Mouse (Mus musculus): ENCODE measurements around the gene 1700025C18Rik.

1700025C18Rik gene

DNA sequence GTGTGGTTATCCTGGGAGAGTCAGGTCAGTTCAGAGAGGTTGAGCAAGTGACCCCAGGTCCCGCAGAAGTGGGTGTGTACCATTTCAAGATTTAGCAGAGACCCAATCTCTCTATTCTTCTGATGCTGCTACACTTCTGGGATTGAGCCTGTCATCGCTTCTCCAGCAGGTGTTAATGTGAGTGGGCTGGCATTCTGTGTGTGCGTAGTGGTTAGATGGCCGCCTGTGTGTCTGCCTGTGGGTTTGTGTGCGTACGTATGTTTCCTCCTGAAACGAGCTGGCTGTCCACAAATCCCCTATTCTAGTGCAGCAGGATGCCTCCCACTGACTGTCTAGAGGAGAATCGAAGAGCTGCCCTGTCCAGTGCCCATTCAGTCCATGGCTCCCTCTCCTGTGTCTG is 12.5 kb downstream of the 1700025C18Rik start:
- no peak for DNase-seq (ENCODE audit: low spot score)

DNA sequence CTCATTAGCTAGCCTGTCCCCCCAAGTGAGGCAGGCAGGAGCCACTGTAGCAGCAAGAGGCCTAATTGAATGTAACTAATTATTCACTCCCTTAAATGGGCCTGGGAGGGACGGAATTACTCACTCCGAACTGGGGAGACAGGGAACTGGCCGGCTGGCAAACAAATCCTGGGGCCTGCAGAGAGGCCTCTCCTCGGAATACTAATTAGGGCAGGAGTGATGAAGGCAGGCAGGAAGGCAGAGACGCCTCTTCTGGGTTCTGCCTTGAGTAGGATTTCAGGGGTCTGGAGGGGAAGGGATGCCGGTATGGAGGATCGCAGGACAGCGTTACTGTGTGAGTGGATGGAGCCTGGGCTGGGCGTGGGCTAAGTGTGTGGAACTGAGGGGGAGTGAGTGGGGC is 13.5 kb downstream of the 1700025C18Rik start:
- no peak for DNase-seq (ENCODE audit: low spot score)

DNA sequence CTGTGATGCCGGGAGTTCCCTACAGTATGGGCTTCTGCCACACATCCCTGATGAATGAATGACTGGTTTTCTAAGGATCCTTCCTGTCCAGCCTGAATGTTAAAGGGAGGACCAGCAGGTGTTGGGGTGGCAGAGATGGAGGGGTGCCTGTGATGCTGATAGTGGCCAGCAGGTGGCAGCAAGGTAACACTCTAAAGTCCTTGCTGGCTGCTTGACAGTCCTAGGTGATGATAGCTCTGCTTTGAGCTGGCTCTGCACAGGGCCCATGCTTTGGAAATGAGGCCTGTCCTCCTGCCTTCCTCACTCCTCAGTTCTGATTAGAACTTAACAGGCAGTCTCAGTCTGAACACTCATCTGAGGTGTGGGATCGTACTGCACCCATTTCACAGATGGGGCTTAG is 15.6 kb downstream of the 1700025C18Rik start:
- DNase-seq (ENCODE audit: low spot score): peak; percentile 86

DNA sequence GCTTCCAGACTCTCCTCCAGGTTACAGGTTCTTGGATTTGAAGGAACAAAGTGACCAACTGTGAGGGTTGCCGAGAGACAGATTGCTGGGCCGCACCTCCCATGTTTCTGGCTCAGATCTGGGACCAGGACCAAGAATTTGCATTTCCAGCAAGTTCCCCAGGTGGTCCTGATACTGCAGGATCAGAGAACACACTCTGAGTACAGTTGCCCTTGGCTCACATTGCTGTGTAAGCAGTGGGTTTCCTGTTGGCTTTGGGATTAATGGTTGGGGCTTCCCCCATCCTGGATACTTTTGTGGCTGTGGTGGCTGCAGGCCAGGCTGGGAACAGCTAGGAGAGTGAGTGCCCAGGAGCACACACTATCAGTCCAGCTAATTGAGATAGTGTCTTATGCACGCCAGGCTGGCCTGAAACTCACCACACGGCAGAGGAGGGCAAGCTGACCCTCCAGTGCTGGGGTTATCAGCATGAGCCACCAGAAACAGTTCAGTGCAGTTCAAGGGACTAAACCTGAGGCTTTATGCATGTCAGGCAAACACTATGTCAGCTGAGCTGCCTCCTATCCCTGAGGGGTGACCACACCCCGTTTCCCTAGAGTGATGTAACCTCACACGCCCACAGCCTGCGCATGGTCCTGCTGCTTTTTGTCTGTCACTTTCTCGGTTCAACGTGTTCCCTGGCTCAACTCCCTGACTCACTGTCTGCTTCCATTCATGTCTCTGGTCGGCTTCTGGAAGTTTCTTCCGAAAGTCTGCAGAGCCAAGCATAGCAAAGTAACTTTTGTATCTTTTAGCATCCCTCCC is 16.3 kb downstream of the 1700025C18Rik start:
- no peak for DNase-seq (ENCODE audit: low spot score)

DNA sequence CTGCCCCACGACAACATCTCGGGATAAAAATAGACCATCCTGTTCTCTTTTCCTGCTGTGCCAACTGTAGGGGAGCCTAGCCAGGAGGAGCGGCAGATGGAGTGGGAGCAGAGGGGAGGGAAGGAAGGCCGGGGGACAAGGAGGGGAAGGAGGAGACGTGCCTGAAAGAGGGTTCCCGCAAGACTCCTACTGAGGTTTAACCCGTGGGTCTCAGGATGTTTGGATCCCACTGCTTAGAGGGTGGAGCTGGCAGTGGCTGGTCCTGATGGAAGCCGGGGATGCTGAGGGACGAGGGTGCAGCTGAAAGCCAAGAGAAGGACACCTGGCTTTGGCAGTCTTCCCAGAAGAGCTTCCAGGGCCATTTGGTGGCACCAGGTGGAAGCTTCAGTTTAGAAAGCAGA is 17.2 kb downstream of the 1700025C18Rik start:
- no peak for DNase-seq (ENCODE audit: low spot score)

DNA sequence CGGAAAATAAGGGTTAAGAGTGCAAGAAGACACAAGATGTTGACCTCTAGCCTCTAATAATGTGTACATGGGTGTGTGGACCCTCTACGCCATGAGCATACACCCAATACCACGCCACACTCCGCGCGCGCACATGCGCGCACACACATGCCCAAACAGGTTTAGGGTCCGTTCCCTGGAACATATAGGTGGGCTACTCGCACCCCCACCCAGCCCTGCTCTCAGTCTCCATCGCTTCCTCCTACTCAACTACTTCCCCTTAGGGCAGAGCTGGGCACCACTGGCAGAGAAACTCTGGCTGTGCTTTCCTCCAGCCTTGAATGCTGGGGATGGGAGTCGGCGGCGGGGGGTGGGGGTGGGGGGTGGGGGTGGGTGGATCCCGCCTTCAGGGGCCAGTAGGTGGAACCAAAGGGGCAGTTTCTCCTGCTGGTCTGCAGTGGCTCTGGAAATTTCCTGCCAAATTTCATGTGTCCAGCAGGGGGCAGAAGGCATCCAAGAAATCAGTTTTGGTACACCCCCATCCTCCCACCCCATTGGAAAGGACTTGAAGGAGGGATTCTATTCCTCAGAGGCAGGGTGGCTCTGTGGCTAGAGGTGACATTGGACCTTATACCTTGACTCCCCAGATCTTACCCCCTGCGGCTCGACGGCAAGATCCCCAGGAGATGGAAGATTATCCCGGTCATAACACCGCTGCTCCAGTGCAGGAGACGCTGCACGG is 20.3 kb downstream of the 1700025C18Rik start:
- DNase-seq (ENCODE audit: low spot score): peak; percentile 77

DNA sequence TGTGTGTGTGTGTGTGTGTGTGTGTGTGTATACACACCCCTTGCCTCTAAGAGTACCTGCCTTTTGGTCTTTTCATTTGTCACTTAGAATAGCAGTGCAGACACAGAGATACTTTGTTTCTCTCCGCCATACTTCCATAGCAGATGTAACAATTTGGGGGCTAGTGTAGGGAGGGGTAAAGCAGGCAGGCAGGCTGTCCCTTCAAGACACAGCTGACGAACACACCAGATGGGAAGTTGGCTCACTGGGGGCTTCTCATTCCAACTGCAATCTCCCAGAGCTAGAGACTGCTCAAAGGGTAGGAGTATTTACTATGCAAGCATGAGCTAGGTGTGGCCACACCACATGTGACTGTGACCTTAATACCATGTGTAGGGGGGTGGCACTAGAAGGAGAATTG is 21.7 kb downstream of the 1700025C18Rik start:
- DNase-seq (ENCODE audit: low spot score): no peak

DNA sequence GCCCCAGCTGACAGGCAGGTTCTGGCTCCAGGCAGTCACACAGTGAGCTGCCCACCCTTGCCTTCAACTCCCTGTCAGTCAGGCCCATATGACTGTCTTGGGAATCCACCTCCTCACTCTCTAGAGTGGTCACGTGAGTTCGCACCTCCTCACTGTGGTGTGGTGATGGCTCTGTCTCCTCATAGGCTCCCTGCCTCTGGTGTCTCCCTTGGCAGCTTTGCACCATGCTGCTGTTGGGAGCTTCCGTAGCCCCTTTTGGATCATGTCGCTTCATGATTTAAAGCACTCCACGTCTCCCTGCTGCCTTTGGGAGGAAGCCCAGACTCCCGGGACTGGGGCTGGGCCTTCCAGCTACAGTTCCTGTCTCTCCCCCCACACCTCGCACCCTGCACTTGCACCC is 26.1 kb downstream of the 1700025C18Rik start:
- no peak for DNase-seq (ENCODE audit: low spot score)

DNA sequence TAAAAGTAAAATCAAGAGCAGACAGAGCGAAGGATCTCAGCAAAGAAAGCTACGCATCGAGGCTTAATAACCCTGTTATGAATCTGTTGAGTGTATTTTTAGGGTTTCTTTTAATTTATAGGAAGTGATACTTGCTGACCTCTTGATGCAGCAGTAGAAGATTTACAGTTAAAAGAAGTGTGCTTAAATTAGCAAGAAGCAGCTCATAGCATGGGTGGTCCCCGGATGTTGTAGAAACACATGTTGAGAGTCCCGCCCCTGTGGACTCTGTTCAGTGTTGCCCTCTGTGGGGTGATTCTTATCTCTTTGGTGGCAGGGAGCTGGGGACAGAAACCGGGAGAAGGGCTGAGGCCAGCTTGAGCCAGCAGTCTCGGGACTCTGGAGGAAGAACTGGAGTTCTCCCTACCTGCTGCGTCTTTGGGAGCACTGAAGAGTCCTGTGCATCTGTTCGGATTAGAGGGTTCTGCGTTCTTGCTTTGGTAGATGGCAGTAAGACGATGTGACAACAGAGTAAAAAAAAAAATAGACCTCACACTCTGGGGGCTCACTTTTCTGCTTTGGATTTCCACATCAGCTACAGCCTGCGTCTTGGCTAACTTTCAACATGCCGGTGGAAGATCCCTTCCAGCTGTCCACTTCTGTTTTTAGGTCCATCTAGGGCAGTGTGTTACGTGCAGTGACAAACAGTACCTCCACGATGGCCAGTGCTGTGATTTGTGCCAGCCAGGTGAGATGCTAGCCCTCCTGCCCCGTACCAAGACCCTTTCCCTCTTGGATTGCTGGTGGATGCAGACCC is 28.7 kb downstream of the 1700025C18Rik start:
- no peak for DNase-seq (ENCODE audit: low spot score)

DNA sequence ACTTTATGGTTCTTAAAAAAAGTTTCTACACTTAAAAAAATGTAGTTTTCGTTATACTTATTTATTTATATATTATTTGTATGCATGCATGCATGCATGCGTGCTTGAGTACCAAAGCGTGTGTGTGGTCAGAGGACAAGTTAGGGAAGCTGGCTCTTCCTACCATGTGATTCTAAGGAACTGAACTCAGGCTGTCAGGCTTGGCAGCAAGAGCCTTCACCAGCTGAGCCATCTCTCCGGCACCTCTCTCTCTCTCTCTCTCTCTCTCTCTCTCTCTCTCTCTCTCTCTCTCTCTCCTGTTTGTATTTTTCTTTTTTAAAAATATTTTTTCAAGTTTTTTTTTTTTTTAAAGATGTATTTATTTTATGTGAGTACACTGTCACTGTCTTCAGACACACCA is 30.6 kb downstream of the 1700025C18Rik start:
- DNase-seq (ENCODE audit: low spot score): no peak

DNA sequence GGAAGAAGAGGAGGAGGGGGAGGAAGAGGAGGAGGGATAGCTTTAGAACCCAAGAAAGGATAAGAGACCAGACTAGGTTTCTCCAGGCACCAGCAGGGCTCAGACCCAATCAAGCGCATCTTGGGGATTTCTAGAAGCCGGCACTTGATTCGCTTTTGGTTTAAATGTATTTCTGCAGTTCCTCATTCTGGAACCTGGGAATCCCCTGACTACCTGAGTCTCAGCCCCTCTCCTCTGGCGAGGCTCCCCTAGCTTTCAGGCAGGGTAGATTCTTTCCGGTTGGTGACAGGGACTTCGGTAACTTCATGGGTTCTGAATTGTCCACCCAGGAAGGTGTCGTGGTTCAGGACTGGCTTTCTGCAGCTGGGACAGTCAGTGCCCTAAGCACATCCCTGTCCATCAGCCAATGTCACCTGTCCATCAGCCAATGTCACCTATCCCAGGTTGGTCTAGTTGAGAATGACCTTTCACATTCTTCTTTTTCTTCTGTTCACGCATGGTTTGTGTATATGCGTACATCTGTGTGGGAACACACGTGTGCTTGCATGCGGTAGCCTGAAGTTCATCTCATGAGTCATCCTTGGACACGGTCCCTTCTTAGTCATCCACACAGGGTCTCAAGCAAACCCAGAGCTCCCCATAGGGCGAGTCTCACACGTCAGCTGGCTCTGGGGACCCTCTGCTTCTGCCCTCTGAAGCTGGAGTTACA is 34.0 kb downstream of the 1700025C18Rik start:
- no peak for DNase-seq (ENCODE audit: low spot score)

DNA sequence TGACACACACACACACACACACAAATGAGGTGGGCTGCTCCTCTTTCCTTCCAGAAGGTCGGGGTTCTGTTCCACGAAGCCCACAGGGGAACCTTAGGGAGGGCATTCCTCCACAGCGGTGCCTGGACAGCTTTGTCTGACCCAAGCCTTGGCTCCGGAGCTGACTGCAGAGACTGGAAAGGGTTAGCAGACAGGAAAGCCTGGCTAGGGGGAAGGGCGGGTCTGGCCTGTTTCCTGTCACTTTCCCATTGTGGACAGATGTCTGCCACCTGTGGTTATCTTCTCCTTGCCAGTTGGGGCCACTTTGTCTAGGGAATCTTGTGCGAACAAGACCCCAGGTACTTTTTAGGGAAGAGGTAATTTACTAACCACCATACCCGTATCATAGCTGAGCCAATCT is 34.6 kb downstream of the 1700025C18Rik start:
- no peak for DNase-seq (ENCODE audit: low spot score)

DNA sequence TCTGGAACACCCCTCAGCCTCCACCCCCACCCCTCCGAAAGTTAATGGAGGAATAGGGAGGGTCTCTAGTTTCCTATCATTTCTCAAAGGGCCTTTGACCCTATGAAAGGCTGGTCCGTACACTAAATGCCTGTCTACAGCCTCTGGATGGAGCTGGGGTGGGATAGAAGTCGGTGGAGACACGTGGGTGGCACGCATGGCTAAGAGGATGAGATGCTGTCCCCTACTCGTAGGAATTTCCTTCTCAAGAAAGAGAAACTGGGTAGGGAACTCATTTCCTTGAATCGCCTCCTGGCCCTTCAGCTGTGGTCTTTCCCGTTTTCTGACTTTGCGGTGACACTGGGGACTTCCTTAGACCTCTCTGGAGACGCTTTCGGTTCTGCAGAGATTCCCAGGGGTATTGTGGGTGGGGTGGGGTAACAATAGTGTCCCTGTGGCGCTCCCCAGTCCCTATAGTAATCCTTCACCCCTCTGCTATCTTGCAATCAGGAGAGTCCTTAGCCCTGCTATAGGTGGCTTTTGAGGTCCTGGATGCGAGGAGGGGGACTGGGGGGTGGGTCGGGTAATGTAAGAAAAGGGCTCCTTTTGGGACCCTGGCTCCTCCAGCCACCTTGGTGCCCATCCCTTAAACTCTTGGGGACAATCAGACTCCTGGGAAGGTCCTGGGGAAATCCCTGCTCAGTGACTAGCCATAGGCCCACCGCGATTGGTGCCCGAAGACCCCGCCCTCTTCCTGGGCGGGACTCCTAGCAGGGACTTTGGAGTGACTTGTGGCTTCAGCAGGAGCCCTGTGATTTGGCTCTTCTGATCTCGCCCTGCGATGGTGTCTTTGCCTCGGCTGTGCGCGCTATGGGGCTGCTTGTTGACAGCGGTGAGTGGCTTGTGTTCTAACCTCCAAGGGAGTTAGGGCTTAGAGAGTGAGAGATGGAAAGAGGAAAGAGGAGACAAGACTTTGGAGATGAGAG is 35.4 kb downstream of the 1700025C18Rik start, which contains the start of gene Cd40:
TSS of gene Cd40 (plus strand) at position 740 of the 965 bp plus-strand sequence.
- peak; percentile 58 for DNase-seq (ENCODE audit: low spot score)

DNA sequence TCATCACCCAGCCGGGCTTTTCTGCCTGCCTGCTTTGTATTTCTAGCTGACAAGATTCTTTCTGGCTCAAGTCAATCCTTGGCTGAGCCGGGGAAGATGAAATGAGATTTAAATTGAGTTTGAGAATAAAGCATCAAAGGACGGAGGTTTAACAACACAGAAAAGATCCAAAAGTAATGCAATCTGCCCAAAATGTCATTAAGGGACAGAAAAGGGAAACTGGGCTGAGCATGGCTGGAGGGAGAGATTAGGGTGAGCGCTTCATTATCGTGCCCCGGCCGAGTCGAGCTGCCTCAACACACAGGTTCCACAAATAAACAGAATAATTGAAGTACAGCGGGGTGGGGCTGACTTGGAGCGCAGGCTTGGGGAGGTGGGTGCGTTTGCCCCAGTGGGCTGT is 39.0 kb downstream of the 1700025C18Rik start:
- DNase-seq (ENCODE audit: low spot score): no peak

DNA sequence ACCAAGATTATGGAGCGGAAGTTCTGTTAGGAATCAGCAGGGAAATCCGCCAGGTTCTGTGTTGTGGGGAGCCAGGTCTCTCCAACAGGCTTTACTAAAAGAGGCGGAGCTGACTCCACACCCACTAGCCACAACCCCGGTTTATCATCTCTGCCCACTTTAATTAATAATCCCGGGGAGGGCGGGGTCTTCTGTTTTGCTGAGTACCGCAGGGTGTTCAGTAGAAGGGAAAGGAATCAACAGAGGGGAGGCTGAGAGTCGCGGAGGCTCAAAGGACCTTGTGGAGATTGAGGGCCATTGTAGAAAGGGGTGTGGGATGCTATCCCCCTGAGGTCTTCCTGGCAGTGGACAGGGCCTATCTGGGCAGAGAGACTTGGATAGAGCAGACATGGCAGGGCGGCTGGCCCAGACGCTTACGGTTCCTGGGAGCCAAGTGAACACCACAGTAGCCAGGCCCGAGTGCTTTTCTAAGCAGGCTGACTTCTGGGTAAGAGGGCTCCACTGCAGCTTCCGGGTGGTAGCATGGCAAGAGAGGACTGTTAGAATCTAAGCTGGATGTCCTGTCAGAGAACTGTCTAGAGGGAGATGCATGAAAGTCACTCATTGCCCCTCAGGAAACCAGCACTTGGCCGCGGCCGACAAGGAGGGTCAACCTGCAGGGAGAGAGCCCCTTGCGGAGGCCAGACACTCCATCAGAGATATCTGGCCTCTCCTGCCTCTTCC is 39.6 kb downstream of the 1700025C18Rik start:
- no peak for DNase-seq (ENCODE audit: low spot score)

DNA sequence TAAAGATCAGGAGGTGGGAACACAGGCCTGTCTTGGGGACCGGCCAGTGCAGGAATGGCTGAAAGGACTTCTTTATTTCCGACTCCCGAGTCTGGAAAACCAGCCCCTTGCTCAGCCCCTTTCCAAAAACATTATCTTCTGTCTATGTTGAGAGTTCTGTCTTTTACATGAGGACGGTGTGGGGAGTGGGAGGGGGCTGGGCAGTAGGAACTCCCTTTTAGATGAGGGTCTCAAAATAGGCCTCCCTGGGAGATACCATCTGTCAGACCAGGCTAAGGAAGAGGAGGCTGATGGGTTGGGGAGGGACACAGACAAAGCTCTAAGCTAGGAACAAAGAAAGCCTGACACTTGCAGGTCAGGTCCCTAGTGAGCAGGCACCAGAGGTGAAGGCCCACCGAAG is 41.5 kb downstream of the 1700025C18Rik start:
- no peak for DNase-seq (ENCODE audit: low spot score)

DNA sequence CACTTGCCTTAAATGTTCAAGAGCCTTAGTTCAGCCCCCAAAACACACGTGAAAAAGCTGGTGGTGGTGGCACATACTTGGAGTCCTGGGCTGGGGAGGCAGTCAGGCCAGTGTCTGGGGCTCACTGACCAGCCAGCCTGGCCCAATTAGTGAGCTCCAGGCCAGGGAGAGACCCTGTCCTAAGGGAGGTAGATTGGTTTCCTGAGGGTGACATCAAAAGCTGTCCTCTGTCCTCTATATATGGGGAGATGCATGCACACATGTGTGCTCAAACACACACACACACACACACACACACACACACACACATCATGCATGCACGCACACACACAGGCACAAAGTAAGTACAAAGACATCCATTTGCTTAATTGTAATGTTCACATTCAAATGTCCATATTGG is 46.8 kb downstream of the 1700025C18Rik start:
- peak; percentile 15 for DNase-seq (ENCODE audit: low spot score)

DNA sequence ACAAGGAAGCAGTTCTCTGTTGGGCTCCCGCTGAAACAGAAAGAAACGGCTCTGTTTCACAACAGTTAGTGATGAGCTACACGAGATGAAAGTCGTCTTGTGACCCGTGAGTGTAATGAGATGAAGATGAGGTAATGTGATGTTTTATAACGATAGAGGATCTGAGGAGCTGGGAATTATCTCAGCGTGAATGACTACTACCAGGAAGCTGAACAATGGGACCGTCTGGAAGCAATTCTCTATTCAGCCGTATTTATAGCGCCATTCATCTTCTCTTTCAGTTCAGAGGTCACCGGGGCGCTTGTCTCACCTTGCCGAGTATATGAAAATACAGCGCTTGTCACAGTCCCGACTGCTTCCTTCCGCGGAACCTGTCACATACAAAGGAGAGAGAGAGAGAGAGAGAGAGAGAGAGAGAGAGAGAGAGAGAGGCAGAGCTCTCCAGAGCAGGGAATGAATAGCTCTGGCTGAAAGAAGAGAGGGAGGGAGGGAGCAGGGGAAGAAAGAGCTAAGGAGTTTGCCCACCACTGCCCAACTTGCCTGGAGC is 47.4 kb downstream of the 1700025C18Rik start:
- peak; percentile 0 for DNase-seq (ENCODE audit: low spot score)

DNA sequence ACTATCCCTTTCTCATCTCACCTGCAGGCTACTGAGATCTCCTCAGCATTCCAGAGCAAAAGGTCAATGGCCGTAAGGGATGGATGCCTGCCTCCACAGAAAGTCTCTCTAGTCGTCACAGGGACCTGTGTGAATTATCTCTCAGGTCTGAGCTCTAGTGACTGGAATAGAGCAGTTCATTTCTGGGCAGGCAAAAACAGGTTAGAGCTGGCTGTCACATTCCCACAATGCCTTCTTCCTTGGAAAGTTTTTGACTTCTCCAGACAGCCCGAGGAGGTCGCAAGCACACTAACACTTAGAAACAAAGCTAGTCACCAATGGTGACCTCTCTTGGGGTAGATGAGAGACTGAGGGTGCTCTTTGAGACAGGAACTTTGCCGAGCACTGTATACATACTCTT is 48.4 kb downstream of the 1700025C18Rik start:
- peak; percentile 26 for DNase-seq (ENCODE audit: low spot score)

DNA sequence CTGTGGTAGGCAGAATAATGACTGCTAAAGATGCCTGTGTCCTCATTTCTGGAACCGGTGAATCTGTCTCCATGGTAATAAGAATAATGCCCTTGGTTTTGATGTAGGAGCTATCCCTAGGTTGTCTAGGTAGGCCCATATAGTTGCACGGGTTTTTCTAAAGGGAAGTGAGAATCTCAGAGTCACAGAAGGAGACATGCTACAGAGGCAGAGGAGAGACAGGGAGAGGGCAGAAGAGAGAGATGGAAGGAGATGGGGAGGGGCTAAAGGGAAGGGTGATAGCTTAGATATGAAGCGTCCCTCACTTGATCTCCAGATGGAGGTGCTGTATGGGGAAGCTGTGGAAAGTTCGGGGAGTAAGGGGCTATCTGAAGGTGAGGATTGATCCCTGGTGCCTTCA is 53.1 kb downstream of the 1700025C18Rik start:
- no peak for DNase-seq (ENCODE audit: low spot score)

All from testis, postnatal 10 days (tissue).